In the genomic region with DNA sequence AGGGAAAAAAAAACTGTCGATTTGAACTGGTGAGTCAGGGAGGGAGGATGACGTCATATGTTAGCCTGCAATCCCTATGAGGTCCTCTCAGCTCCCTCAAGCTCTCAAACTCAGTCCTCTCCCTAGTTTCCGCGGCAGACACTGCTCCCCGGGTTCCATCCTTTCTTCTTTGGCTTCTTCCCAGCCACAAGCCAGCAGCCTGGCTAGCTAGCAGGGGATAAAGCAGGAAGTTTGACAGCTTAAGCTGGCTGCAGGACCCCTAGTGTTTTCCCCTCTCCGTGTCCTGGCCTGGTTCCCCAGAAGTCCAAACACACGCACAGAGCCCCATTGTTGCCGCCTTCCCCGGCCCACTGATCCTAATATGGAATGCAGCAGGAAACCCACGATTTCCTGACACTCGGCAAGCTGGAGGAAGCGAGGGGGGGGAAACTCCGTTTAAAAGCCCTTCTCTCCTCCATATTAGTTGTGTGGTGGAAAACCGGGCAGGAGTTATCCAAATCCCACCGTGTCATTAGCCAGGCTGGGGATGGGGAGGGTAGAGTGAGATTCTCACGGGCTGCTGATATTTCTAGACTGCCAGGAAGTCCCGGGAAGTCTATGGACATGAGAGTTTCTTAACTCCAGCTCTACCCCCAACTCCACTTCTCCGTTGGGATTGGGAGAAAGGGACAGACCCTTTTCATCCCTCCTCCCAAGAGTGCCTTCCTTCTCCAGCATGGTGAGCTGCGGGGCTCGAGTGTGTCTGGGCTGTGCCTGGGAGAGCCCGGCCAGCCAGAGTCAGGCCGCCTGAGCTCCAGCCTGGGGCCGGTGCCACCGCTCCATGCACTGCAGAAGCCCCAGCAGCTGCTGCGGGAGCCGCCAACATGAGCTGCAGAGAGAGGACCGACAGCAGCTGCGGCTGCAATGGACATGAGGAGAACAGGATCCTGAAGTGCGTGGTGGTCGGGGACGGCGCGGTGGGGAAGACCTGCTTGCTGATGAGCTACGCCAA, we compare ENCODE assay signal across 8 mouse cellular contexts. TPM values are rescaled to one million over a fixed set of nuclear protein-coding genes. Genes with fewer than 3 reads are reported as not detected.
A peak's percentile ranks its signal among the peaks of the same experiment; 100 is the strongest.
DNase-seq lines count a peak whose midpoint lies in the region; TF ChIP-seq lines count a peak whose summit lies in the region.

TSS of gene Rhoj (plus strand) at position 362 of the 991 bp plus-strand sequence.

- H3K27me3 ChIP-seq in hindbrain, embryonic 10.5 days (ENCODE audit: insufficient read depth, poor library complexity, severe bottlenecking): peaks cover 7% of the 10 kb centered on the region; the same call in 1 of the 2 replicates

- WGBS in hindbrain, embryonic 10.5 days: under 1% methylated on average over 34 of the region's 34 CpGs
- WGBS in lung, adult 2 months: under 1% methylated on average over 34 of the region's 34 CpGs

- TF ChIP-seq POLR2A in lung, adult 2 months (IDR thresholded peaks at IDR 0.05; ENCODE audit: borderline replicate concordance, extremely low read depth, low read depth, low read length): 0 out of 2 replicates have a peak, but pooled peaks have one; percentile 31

- H3K9me3 ChIP-seq in hindbrain, embryonic 10.5 days: no peaks in the 10 kb centered on the region

- peak within 1 kb of the TSS; percentile 89 for H3K27ac ChIP-seq in hindbrain, embryonic 10.5 days

- H3K4me1 ChIP-seq in hindbrain, embryonic 10.5 days (replicated peaks): peaks cover 19% of the 10 kb centered on the region
- peaks cover 4% of the 10 kb centered on the region; the same call in 1 of the 2 replicates for H3K4me1 ChIP-seq in lung, adult 2 months (ENCODE audit: control insufficient read depth, insufficient read depth, low read length)

- no peaks in the 10 kb centered on the region for H3K36me3 ChIP-seq in hindbrain, embryonic 10.5 days

- DNase-seq in R1 (ENCODE audit: low read depth, low spot score): peak; percentile 52
- peak; percentile 60 to 62 for DNase-seq in cerebellum, postnatal 14 days
- DNase-seq in frontal cortex, postnatal 14 days (ENCODE audit: low spot score in 2 of 2): peak; percentile 21 to 27
- peak; percentile 78 for DNase-seq in hindbrain, embryonic 10.5 days (ENCODE audit: low spot score)
- peak; percentile 28 to 41 for DNase-seq in layer of hippocampus, adult 8-10 months (ENCODE audit: low spot score in 2 of 2)
- peak; percentile 67 for DNase-seq in lung, adult 2 months
- peak; percentile 53 for DNase-seq in ovary, adult 18-20 months (ENCODE audit: low spot score)
- peak; percentile 72 for DNase-seq in urinary bladder, postnatal 14 days (ENCODE audit: low spot score)

- TF ChIP-seq CTCF in lung, adult 2 months (IDR thresholded peaks at IDR 0.05; ENCODE audit: insufficient read depth, low read length): no peak

- H3K4me3 ChIP-seq in hindbrain, embryonic 10.5 days: peak within 1 kb of the TSS; percentile 66
- peak within 1 kb of the TSS; percentile 79 for H3K4me3 ChIP-seq in lung, adult 2 months (replicated peaks; ENCODE audit: extremely low read depth, low read depth, low read length)

RNA-seq across cellular contexts. Expression of gene Rhoj, which starts in this region (rescaled TPM):
- 28.0 and 28.5 TPM in 2 replicates for polyA plus RNA-seq in hindbrain, embryonic 10.5 days (2016; fragmentation: Nextera tagmentation; extraction: Ambion mirVana)
- total RNA-seq in layer of hippocampus, adult 8-10 months (2022): 1 to 10 TPM; 3.3 to 7.8 (median 5.4) TPM
- 84.9 and 92.2 TPM in 2 replicates for polyA plus RNA-seq in lung, adult 2 months (2012; rRNA removed)

Comparison
In these comparisons a context has a peak if more than half of its experiments do, and no peak if none do; other contexts are left out.
1. Peak in every context shown above with its lines: DNase-seq, H3K4me3 ChIP-seq and H3K27ac ChIP-seq.
2. DNase-seq: peak in every context shown above with its lines; median percentile 78 in hindbrain, embryonic 10.5 days; 72 in urinary bladder, postnatal 14 days; 67 in lung, adult 2 months; 61 in cerebellum, postnatal 14 days; 53 in ovary, adult 18-20 months; 52 in R1; 34 in layer of hippocampus, adult 8-10 months; 24 in frontal cortex, postnatal 14 days.